In the genomic region with DNA sequence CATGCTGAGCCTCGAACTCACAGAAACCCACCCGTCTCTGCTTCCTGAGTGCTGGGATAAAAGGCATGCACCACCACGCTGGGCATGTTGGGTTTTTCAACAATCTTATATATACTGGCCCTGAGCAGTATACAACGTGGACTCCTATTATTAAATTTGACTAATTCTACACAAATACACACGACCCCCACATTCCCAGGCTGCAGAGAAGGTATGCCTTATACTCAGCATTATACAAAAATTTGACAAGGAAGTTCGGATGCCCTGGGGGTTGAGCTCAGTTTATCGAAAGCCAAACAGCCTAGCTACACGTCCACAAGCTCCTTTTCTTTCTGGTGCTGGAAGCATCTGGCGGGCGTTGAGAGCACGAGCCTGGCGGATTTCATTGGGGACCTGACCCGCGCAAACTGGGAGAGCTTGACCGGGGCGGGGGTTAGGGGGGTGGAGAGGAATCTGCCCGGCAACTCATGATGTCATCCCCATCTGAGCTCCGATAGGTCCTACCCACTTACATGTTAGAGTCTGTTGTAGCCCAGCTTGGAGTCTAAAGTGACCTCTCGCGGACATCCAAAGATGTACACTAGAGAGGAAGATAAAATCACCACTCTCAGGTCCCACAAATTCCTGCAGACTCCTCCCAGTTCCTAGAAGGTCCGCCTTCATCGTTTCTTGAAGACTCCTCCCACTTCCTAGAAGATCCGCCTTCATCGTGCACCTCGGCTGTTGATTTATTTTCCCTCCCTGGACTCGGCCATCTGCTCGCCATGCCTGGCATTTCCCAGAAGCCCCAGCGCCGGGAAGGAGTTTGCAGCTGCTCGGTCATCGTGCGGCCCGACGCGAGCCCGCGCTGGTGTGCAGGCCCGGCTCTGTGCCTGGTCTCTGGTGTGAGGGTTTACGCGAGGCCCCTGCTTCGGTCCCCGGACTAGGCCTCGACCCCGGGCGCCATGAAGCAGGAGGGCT, we compare ENCODE assay signal across 8 mouse cellular contexts. TPM values are rescaled to one million over a fixed set of nuclear protein-coding genes. Genes with fewer than 3 reads are reported as not detected.
A peak's percentile ranks its signal among the peaks of the same experiment; 100 is the strongest.
DNase-seq lines count a peak whose midpoint lies in the region; ATAC-seq and TF ChIP-seq lines count a peak whose summit lies in the region.

Gene Psmd3 (plus strand): TSS at position 769 of the 960 bp plus-strand sequence.

- intact Hi-C loops in heart, postnatal 10 days (cut with DNase I) = no loop called here

- no peak for TF ChIP-seq POLR2A in ES-Bruce4 (IDR thresholded peaks at IDR 0.05; ENCODE audit: insufficient read depth, low read length)

- H3K9ac ChIP-seq in ES-Bruce4 (ENCODE audit: low read depth, poor library complexity, severe bottlenecking) = peak within 1 kb of the TSS; percentile 79
- peak within 1 kb of the TSS; percentile 99 for H3K9ac ChIP-seq in forebrain, embryonic 13.5 days
- H3K9ac ChIP-seq in liver, postnatal 0 days (replicated peaks) = peak within 1 kb of the TSS; percentile 98
- peak within 1 kb of the TSS; percentile 98 for H3K9ac ChIP-seq in neural tube, embryonic 14.5 days (replicated peaks; ENCODE audit: low read depth, low read length)

- H3K27me3 ChIP-seq in ES-Bruce4 (ENCODE audit: control insufficient read depth, insufficient read depth, low read length, poor library complexity, severe bottlenecking) = no peaks in the 10 kb centered on the region
- no peaks in the 10 kb centered on the region for H3K27me3 ChIP-seq in forebrain, embryonic 13.5 days
- H3K27me3 ChIP-seq in liver, postnatal 0 days (ENCODE audit: insufficient read depth, low read length) = no peaks in the 10 kb centered on the region
- no peaks in the 10 kb centered on the region for H3K27me3 ChIP-seq in neural tube, embryonic 14.5 days (ENCODE audit: control insufficient read depth, insufficient read depth, low read length)

- peak; percentile 52; the same call in 1 of the 2 replicates for TF ChIP-seq EP300 in ES-Bruce4 (IDR thresholded peaks at IDR 0.05; ENCODE audit: insufficient read depth, low read depth, low read length)
- TF ChIP-seq EP300 in liver, postnatal 0 days (IDR thresholded peaks at IDR 0.05; ENCODE audit: low read depth) = peak; percentile 77; the same call in 1 of the 2 replicates

- H3K27ac ChIP-seq in ES-Bruce4 (ENCODE audit: insufficient read depth, low read length) = peak within 1 kb of the TSS; percentile 91
- peak within 1 kb of the TSS; percentile 59 for H3K27ac ChIP-seq in forebrain, embryonic 13.5 days
- H3K27ac ChIP-seq in liver, postnatal 0 days (ENCODE audit: low read depth) = peak within 1 kb of the TSS; percentile 85
- peak within 1 kb of the TSS; percentile 49 for H3K27ac ChIP-seq in neural tube, embryonic 14.5 days (ENCODE audit: low read depth, low read length)

- peak; percentile 99 to 100 for DNase-seq in heart, postnatal 10 days
- DNase-seq in large intestine, adult 2 months (ENCODE audit: low read depth, low spot score) = peak; percentile 89
- peak; percentile 96 for DNase-seq in liver, postnatal 0 days
- DNase-seq in testis, postnatal 10 days (ENCODE audit: low spot score) = peak; percentile 97

- H3K4me3 ChIP-seq in ES-Bruce4 (ENCODE audit: low read depth, low read length) = peak within 1 kb of the TSS; percentile 82
- H3K4me3 ChIP-seq in forebrain, embryonic 13.5 days = peak within 1 kb of the TSS; percentile 95
- H3K4me3 ChIP-seq in liver, postnatal 0 days (ENCODE audit: low read depth, low read length) = peak within 1 kb of the TSS; percentile 91
- peak within 1 kb of the TSS; percentile 98 for H3K4me3 ChIP-seq in neural tube, embryonic 14.5 days (ENCODE audit: low read depth, low read length)

- H3K36me3 ChIP-seq in ES-Bruce4 (ENCODE audit: control insufficient read depth, insufficient read depth, low read length, poor library complexity, severe bottlenecking) = peaks cover 20% of the 10 kb centered on the region
- H3K36me3 ChIP-seq in forebrain, embryonic 13.5 days (ENCODE audit: poor library complexity, severe bottlenecking) = peaks cover 21% of the 10 kb centered on the region
- H3K36me3 ChIP-seq in liver, postnatal 0 days (replicated peaks; ENCODE audit: insufficient read depth, low read length) = peaks cover 24% of the 10 kb centered on the region
- H3K36me3 ChIP-seq in neural tube, embryonic 14.5 days (ENCODE audit: control insufficient read depth, insufficient read depth, low read length) = peaks cover 19% of the 10 kb centered on the region

- 6% methylated on average over 45 of the region's 45 CpGs for WGBS in forebrain, embryonic 13.5 days
- 2% methylated on average over 45 of the region's 45 CpGs for WGBS in large intestine, adult 2 months
- WGBS in liver, postnatal 0 days (ENCODE audit: insufficient replicate concordance) = 4% methylated on average over 45 of the region's 45 CpGs
- 6% methylated on average over 45 of the region's 45 CpGs for WGBS in neural tube, embryonic 14.5 days

- no peak for TF ChIP-seq CTCF in ES-Bruce4 (IDR thresholded peaks at IDR 0.05; ENCODE audit: low read depth, low read length)
- TF ChIP-seq CTCF in liver, postnatal 0 days (IDR thresholded peaks at IDR 0.05; ENCODE audit: low read depth) = peak; percentile 52

- H3K4me1 ChIP-seq in ES-Bruce4 (ENCODE audit: control insufficient read depth, insufficient read depth, low read length) = no peaks in the 10 kb centered on the region
- H3K4me1 ChIP-seq in forebrain, embryonic 13.5 days = peaks cover 18% of the 10 kb centered on the region
- peaks cover 6% of the 10 kb centered on the region; the same call in 1 of the 2 replicates for H3K4me1 ChIP-seq in liver, postnatal 0 days (ENCODE audit: insufficient read depth)
- peaks cover 7% of the 10 kb centered on the region for H3K4me1 ChIP-seq in neural tube, embryonic 14.5 days (ENCODE audit: control insufficient read depth, insufficient read depth, low read length)

- H3K9me3 ChIP-seq in ES-Bruce4 (replicated peaks; ENCODE audit: control insufficient read depth, insufficient read depth, low read length, poor library complexity, severe bottlenecking) = no peaks in the 10 kb centered on the region
- H3K9me3 ChIP-seq in forebrain, embryonic 13.5 days (replicated peaks) = no peaks in the 10 kb centered on the region
- no peaks in the 10 kb centered on the region for H3K9me3 ChIP-seq in liver, postnatal 0 days (ENCODE audit: low read length)
- no peaks in the 10 kb centered on the region for H3K9me3 ChIP-seq in neural tube, embryonic 14.5 days (ENCODE audit: control insufficient read depth, low read length)

- peak within 1 kb of the TSS; percentile 95 for H3K4me2 ChIP-seq in forebrain, embryonic 13.5 days
- peak within 1 kb of the TSS; percentile 70 for H3K4me2 ChIP-seq in liver, postnatal 0 days (ENCODE audit: low read depth, low read length)
- peak within 1 kb of the TSS; percentile 91 for H3K4me2 ChIP-seq in neural tube, embryonic 14.5 days (ENCODE audit: low read depth, low read length)

- peak; percentile 95 for ATAC-seq in cerebellum, adult (ENCODE audit: insufficient number of reproducible peaks, low FRiP score, low TSS enrichment)
- peak; percentile 97 for ATAC-seq in forebrain, embryonic 13.5 days
- ATAC-seq in liver, postnatal 0 days = peak; percentile 95
- ATAC-seq in neural tube, embryonic 14.5 days (ENCODE audit: low read depth) = peak; percentile 95

RNA-seq across cellular contexts. Expression of gene Psmd3, which starts in this region (rescaled TPM):
- polyA plus RNA-seq in ES-Bruce4 (2011; ENCODE audit: insufficient read depth, insufficient read length, low read depth, missing spikeins) = 123 and 129 TPM in 2 replicates
- polyA plus RNA-seq in forebrain, embryonic 13.5 days (2015; fragmentation: Nextera tagmentation; extraction: Ambion mirVana) = 187 and 198 TPM in 2 replicates
- 100 to 1,000 TPM; 131 to 132 TPM for total RNA-seq in heart, postnatal 10 days (2021)
- polyA plus RNA-seq in large intestine, adult 2 months (2012; rRNA removed) = 186 and 196 TPM in 2 replicates
- 67.5 and 71.0 TPM in 2 replicates for polyA plus RNA-seq in liver, postnatal 0 days (2015; fragmentation: Nextera tagmentation; extraction: Ambion mirVana)
- 117 and 124 TPM in 2 replicates for polyA plus RNA-seq in neural tube, embryonic 14.5 days (2014; fragmentation: Nextera tagmentation; extraction: Ambion mirVana)

Comparison
In these comparisons a context has a peak if more than half of its experiments do, and no peak if none do; other contexts are left out.
1. Peak in every context shown above with its lines: DNase-seq, ATAC-seq, H3K4me3 ChIP-seq and H3K27ac ChIP-seq.